Mouse (Mus musculus) mouse embryonic stem cell (cell line): ENCODE data around the gene Ggt1.
"Not testable (repeated sequence)": the region's sequence is repeated elsewhere in the genome, so short reads cannot be mapped to it uniquely, and the experiment has no call there.

Experiments
- in situ Hi-C, 2 experiments: fragments of 300-500 bp; cut with MboI; formaldehyde crosslinking; loops; 1 replicate in 1 of 2; 3 replicates in 1 of 2; pipeline ENCODE4 v1.14.3; 2019 to 2020; ENCODE audit warnings: low sequenced_read_pairs in 2 of 2, low pct_unique_long_range_greater_than_20kb in 1 of 2, mixed read lengths in 1 of 2; ENCODE audit not compliant: unreplicated experiment in 1 of 2

Ggt1 gene

DNA sequence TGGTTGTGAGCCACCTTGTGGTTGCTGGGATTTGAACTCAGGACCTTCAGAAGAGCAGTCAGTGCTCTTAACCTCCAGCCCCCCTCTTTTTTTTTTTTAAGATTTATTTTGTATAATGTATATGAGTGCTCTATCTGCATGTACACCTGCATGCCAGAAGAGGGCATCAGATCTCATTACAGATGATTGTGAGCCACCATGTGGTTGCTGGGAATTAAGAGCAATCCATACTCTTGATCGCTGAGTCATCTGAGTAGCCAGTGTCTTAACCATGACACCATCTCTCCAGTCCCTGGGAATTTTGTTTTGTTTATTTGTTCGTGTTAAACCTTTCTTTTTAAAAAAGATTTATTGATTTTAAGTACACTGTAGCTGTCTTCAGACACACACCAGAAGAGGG is 5.4 kb downstream of the Ggt1 start:
- in situ Hi-C loops: not testable (repeated sequence)

DNA sequence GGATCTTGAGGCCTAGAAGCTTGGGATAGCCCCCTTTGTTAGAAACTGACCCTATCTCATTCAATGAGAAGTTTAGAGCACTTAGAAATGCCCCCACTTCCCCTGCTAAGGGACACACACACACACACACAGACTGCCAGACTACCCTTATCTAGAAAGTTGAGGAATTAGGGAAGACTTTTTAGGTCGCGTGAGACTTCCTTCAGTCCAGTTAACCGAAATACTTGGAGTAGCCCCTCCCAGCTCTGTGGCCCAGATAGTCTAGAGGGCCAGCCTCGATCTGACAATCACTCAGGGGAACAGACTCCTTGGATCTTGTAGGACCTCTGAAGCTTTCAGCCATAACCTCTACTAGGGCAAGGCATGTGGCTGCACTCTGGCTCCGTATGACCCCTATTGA is 6.6 kb downstream of the Ggt1 start:
- in situ Hi-C loops: no loop called here

DNA sequence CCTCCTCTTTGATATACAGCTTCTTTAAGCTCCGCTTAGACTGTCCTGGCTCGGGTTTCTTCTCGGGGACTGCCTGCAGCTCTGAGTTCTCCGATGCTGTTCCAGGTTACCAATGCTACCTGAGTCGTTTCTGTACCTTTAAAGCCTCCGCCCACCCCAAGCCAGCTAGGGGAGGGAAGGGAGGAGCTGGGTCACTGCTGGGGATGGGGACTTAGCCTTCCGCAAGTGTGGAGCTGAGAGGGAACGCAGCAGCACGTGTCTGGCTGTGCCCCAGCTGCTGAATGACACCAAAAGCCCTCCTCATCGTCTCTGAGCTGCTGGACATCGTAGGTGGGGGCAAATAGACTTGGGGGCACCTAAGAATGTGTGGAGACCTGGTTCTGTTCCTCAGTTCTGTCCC is 7.0 kb downstream of the Ggt1 start:
- in situ Hi-C loops: no loop called here

DNA sequence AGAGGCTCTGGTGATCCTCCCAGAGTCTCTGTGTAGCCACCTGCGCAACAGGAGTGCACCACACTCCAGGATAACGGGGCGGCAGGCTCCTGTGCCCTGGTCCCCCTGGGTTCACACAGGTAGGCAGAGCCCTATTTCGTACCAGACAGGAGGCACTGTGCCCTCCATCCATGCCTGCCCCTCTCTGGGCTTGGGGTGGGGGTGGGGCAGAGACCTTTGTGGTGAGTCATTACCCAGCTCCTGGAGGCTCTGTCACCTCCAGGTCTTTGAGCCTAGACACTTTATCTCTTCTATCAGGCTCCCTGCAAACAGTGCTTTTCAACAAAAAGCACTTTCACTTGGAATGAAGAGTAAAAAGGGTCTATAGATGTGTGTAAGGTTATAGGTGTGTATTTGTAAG is 7.4 kb downstream of the Ggt1 start:
- in situ Hi-C loops: no loop called here

DNA sequence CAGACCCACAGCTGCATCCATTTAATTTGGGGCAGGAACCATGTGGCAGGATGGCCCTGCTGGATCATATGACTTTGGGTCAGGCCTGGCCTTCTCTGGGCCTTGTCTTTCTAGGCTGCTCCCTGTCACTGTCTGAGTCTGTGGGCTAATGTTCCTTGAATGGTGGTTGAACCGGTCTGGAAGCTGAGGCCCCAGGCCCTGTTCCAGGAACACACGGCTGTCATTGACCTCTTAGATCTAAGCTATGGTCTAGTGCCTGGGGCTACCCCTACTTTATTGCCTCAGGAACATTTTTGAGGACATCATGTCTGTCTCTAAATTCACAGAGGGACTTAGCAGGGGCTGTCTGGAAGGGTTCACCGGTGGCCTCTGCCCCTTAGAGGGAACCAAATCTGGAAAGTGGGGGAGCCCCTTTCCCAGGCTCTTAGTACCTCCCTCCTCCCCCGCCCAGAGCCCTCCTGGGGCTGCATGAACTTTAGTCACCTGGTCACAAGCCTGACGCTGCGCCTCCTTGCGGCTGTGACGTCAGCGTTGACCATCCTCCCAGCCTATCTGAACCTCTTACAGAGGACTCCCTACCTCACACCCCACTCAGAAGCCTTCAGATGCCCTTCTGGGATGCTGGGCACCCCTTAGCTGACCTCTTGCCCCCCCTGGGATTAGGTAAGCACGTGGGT is 9.7 kb downstream of the Ggt1 start:
- in situ Hi-C loops: no loop called here

DNA sequence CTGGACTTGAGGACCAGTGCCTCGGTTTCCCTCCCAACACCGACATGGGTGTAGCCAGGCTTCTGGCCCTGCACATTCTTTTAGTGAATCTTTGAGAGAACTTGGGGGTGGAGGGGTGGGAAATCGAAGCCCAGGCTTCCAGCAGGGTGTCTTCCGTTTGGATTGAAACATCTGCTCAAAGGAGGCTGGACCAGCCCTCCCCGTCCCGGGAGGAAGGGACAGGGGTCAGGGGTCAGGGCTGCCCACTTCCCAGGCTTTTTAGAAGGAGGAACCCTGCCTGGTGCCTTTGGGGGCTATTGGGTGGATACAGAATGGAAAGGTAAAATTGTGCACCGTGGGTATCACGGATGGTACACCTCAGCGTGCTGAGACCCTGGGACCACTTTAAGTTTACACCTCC is 10.5 kb downstream of the Ggt1 start:
- in situ Hi-C loops: no loop called here

DNA sequence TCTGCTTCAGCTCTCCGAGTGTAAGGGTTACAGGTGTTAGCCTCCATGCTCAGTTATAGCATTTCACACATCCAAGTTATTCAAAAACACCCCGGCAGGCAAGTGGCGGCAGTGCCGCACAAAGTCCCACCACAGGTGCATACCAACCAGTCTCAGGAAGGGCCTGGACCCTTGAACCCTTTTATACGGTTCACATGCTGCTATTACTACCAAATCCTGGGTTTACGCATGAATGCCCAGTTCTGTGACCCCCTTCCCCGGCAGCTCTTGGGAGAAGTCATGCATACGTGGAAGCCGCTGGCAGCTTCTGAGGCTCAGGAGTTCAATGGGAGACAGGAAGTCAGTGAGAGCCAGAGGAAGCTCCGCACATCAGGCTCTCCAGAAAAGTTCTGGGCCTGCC is 11.8 kb downstream of the Ggt1 start:
- in situ Hi-C loops: no loop called here

DNA sequence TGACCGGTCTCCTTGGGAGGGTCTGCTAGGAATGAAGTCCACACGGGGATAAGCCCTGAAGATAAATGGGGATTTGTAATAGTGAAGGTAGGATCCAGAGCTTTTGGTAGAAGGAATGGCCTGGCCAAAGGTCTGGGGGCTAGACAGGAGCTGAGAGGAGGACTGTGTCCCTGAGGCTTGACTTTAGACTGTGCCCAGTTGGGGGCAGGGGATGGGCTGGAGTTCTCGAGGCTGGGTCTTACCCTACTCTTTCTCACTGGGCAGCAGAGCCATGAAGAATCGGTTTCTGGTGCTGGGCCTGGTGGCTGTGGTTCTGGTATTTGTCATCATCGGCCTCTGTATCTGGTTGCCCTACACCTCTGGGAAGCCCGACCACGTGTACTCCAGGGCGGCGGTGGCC is 12.6 kb downstream of the Ggt1 start:
- in situ Hi-C loops: no loop called here

DNA sequence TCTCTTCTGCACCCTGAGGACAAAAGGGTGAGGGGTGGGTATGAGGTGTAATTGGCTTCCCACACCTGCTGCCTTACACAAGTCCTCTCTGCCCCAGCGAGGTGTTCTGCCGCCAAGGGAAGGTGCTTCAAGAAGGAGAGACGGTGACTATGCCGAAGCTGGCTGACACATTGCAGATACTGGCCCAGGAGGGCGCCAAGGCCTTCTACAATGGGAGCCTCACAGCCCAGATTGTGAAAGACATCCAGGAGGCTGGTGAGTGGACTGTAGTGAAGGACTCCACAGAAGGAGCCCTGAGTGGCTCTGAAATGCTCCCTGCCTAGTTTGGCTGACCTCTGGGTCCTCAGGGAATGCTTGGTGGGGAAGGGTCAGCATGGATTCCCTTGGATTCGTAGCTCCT is 17.7 kb downstream of the Ggt1 start:
- in situ Hi-C loops: loop anchor here in 1 of 2 experiments (25.0 kb wide), 1 partner anchor 383 kb away; the partner anchor contains the start of gene Gm5134

DNA sequence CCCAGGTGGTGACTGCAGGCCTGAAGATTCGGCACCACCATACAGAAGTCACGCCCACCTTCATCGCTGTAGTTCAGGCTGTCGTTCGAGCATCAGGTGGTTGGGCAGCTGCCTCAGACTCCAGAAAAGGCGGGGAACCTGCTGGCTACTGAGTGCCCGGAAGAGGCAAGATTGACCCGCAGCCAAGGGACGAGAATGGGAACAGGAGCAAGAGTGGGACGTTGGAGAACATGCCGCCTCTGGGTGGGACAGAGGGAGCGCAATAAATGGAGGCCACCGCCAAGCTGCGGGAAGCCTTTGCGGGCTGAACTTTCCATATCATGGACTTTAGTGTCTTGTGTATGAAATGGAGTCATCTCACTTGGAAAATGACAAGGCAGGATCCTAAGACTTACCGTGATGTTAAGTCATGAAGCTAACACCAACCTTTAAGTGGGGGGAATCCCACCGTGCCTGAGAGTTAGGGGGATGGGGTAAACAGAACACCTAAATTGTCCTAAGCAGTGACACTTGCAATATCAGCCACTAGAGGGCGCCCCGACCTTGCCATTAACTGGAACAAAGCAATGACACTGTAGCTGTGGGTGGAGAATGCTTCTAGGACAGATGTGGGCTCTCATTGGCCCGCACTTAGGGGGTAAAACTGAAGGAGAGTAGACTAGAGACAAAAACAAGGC is 24.6 kb downstream of the Ggt1 start:
- in situ Hi-C loops: loop anchor here (10.0 to 25.0 kb wide), 3 partner anchors 119 to 376 kb away; partner anchors contain the start of gene Gm5134 (in 1 of the 2)

DNA sequence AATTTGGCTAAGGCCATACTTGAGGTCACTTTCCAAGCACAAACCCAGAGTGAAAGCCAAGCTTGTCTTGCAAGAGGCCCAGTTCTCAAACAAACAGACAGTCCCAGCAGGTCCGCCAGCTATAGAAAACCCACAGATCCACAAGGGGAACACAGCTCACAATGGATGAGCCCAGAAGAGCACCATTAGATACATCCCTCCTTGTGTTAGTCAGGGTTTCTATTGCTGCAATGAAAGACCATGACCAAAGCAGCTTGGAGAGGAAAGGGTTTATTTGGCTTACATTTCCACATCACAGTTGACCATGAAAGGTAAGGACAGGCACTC is 25.1 kb downstream of the Ggt1 start:
- in situ Hi-C loops: loop anchor here (10.0 to 25.0 kb wide), 3 partner anchors 118 to 376 kb away; partner anchors contain the start of gene Gm5134 (in 1 of the 2)

DNA sequence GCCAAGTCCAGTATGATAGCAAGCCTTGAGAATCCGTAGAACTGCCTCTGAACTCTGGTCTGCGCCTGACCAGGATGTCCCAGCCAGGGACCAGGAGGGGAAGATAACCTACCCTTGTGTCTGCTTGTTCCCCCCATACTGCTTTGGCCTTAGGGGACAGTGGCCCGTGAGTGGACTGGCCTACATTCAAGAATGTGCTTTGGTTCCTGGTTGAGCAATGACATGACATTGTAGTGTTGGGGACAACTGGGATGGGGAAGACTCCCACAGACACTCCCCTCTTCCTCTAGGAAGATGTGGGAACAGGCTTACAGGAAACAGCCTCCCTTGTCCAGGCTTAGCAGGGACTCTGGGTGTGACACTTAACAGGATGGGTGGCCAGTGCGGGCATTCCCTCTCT is 26.4 kb downstream of the Ggt1 start:
- in situ Hi-C loops: loop anchor here (10.0 to 25.0 kb wide), 3 partner anchors 117 to 375 kb away; partner anchors contain the start of gene Gm5134 (in 1 of the 2)

DNA sequence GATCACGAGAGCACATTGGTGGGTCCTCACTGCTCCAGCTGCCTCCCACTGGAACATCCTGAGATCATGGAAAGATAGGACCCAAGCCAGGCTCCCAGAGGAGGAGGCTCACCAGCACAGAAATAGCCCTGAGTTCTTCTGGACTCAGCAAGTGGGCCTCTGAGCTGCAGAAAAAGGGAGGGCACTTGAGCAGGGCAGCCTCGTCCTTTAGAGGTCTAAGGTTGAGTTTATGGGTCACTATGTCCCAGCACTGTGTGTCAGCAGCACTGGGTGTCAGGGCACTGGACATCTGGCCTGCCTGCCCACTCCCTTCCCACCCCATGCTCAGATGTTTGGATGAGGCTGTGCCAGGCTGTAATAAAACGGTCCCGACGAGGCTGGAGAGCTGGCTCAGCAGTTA is 26.9 kb downstream of the Ggt1 start:
- in situ Hi-C loops: loop anchor here (10.0 to 25.0 kb wide), 3 partner anchors 116 to 374 kb away; partner anchors contain the start of gene Gm5134 (in 1 of the 2)

DNA sequence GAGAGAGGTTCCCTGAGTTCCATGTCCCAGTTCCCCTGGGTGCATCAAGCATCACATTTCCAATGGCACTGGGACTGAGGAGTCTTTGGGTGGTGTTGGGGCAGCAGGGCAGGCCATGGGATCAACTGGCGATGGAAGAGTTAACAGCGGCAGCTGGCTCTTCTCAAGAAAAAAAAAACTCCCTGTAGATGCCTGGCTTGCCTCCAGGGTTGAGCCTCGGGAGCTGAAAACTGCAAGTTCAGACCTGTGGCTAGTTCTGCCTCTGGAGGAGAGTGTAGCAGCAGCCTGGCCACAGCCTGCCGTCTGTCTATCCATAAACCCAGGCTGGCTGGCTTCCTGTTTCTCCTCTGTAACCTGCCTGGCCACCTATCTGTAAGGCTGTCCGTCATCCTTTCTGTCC is 27.7 kb downstream of the Ggt1 start, which contains the start of gene Ggt5:
TSS of gene Ggt5 (plus strand) at position 212 of the 400 bp plus-strand sequence.
- in situ Hi-C loops: loop anchor here (10.0 to 25.0 kb wide), 3 partner anchors 116 to 373 kb away; partner anchors contain the start of gene Gm5134 (in 1 of the 2)

DNA sequence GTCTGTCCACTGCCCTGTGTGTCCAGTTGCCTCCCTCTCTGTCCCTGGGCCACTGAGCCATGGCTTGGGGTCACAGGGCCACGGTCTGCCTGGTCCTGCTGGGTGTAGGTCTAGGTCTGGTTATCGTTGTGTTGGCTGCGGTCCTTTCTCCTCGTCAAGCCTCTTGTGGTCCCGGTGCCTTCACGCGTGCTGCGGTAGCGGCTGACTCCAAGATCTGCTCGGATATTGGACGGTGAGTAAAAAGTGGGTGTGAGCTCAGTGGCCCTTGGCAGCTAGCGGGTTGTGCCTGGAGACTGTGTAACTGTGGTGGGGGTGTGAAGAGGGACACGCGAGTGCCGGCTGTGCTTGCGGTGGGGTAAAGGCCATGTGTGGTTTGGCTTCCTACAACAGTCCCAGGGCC is 28.2 kb downstream of the Ggt1 start:
- in situ Hi-C loops: loop anchor here (10.0 to 25.0 kb wide), 3 partner anchors 115 to 373 kb away; partner anchors contain the start of gene Gm5134 (in 1 of the 2)

DNA sequence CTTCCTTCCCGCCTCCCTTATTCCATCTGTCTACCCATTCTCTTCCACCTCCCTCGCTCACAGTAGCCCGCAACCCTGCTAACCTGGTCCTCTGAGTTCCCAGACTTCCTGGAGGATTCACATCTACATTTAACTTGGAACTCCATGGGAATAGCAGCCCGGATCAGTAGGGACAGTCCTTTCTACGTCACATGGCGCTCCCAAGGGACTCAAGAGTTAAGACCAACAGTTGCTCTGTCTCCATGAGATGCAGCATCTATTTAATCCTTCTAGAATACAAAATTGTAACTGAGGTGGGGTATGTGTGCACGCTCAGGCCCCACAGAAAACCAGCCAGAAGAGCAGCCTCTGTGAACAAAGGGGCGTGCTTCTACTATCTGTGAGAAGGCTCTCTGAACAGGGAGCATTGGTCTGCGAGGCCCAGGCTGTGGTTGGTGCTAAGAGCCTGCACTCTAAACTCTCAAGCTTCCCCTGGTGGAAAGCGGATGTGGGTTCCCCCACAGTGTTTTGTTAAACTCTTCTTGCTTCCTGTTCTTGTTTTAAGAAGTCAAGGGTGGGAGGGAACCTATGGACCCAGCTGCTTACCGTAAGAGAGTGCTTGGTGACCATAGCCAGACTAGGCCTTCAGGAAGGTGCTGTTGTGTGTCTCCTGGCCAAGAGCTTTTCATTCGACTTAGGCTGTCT is 29.9 kb downstream of the Ggt1 start:
- in situ Hi-C loops: loop anchor here in 1 of 2 experiments (25.0 kb wide), 1 partner anchor 371 kb away; the partner anchor contains the start of gene Gm5134

DNA sequence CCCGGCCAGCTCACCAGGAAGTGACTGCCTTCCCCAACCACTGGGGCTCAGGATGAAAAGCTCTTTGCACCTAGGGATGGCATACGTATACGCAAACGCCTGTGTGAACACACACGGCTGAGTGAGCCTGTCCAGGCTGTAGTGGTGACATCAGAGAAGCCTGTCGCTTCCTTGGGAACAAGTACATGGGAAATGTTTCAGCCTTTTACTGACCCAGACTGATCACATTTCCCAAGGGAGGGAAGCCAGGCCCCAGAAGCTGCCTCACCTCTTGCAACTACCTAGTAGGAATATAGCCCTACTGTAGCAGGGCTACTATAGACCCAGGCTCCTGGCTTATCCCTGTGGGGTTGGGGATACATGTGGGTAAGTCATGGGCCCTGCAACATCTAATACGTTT is 31.2 kb downstream of the Ggt1 start:
- in situ Hi-C loops: loop anchor here in 1 of 2 experiments (25.0 kb wide), 1 partner anchor 370 kb away; the partner anchor contains the start of gene Gm5134

DNA sequence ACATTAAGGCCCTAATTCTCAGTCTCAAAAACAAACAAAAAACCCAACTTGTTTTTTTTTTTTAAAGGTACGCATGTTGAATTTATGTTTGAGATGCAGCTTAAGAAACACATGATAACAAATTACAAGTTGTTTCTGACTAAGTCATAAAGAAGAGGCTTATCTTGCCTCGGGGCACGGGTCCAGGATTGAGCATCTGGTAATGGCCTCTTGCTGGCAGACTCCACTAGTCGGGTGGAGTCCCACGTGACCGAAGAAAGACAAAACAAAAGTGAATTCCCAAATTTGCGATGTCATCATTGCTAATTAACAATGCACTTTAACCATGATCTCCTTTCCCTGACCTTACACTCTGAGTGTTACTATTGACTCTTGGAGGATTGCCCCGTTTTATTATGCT is 34.6 kb downstream of the Ggt1 start:
- in situ Hi-C loops: loop anchor here in 1 of 2 experiments (25.0 kb wide), 1 partner anchor 366 kb away; the partner anchor contains the start of gene Gm5134
